Mouse (Mus musculus) lung, adult 2 months (tissue): ENCODE results near the gene Fzd4.

ENCODE experiments used
- CTCF ChIP-seq: fragments of 200-500 bp; IDR thresholded peaks from 2 replicates; pipeline ENCODE4 v1.5.1; 2011; ENCODE audit warnings: mild to moderate bottlenecking, low read length, control low read depth; ENCODE audit not compliant: insufficient read depth
- POLR2A ChIP-seq: fragments of 200-500 bp; IDR thresholded peaks from 2 replicates; pipeline ENCODE4 v1.6.1; 2011; ENCODE audit warnings: low read depth, mild to moderate bottlenecking, control low read depth, low read length, borderline replicate concordance; ENCODE audit errors: extremely low read depth

- no peak for TF ChIP-seq CTCF
- no peak for TF ChIP-seq POLR2A
These were observed 38.8 kb upstream of the Fzd4 start for GRCm38 (mm10) chr7:89365135-89365880.
